Mouse (Mus musculus) retina, postnatal 7 days (tissue): ENCODE results near the gene Traf3ip2.

ENCODE experiments used
- DNase-seq: peaks from one replicate; pipeline ENCODE4 v3.0.0-alpha.2; 2012; ENCODE audit warnings: low read depth, low spot score

The Traf3ip2 gene

GRCm38 (mm10) chr10:39631627-39632026 lies 18.9 kb downstream of the Traf3ip2 start:
- DNase-seq: peak; percentile 51

GRCm38 (mm10) chr10:39633379-39633778 lies 20.6 kb downstream of the Traf3ip2 start:
- DNase-seq: no peak

- no peak for DNase-seq
Measured at GRCm38 (mm10) chr10:39634423-39635101, 21.8 kb downstream of the Traf3ip2 start.

DNA sequence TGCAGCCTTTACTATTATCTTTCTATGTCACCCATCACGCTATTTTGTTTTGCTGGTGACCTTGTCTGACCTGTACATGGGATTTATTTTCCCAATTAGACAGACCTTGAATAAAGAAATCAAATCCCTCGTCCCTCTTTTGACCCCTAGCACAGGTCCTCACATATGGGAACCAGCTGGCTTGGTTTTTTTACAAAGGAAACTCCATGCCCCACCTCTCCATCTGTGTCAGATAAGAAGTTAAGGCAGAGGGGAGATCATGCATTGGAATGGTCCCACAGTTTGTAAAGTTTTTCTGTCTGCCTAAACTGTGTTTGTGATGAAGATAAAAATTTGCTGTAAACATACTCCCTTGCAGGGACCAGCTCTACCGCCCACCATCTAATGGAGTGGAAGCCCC lies 26.1 kb downstream of the Traf3ip2 start:
- DNase-seq: no peak

GRCm38 (mm10) chr10:39639783-39640182 lies 27.0 kb downstream of the Traf3ip2 start:
- no peak for DNase-seq

GRCm38 (mm10) chr10:39640817-39641226 lies 28.1 kb downstream of the Traf3ip2 start:
- no peak for DNase-seq

DNA sequence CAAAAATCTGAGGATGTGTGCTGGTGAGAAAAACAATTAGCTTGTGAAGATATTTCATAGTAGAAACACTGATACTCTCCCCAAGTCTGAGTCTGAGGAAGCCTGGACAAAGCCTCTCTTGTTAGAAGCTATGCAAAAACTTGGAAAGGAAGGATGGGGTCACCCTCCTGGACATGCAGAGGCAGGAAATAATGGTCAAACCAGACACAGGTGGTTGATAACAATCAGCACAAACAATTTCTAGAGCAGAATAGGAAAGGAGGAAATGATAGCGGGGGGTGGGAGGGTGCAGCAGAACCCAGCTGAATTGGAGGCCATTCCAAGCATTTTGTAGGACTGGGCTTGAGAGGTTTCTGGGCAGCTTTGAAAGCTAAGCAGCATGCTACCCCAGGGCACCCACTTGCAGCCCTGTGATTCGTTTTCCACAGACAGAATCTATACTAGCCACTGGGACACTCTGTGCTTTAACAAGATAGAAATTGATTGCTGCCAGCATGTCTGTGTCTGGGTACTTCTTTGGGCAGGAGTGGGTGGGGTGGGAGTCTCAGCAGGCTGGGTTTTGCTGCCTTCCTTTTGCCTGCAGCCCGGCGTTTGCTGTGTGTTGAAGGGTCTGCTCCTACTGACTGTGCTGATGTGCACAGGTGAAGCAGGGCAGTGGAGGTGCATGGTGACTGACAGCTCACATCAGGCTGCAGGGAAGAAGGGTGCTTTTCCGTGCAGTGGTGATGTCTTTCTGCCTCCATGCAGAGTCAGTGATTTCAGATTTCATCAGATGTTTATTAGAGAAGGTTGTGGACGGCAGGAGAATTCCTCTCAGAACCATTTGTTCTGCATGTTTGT lies 33.3 kb downstream of the Traf3ip2 start:
- DNase-seq: no peak

DNA sequence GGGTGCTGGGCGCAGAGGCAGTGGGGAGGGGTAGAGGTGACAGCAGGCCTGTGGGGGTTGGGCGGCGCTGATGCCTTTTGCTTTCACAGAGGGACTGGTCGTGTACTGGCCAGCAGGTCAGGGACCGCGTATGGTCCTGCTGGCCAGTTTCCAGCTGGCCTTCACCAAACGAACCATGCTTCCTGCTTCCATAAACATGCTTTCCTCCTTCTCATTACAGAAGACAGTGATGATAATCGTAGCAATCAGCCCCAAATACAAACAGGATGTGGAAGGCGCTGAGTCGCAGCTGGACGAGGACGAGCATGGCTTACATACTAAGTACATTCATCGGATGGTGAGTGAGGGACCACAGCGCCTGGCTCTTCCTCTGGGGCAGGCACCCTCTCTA lies 33.9 kb downstream of the Traf3ip2 start:
- DNase-seq: no peak

GRCm38 (mm10) chr10:39647118-39647517 lies 34.4 kb downstream of the Traf3ip2 start:
- no peak for DNase-seq

GRCm38 (mm10) chr10:39648278-39648677 lies 35.5 kb downstream of the Traf3ip2 start:
- DNase-seq: no peak

- DNase-seq: no peak
Measured at GRCm38 (mm10) chr10:39649550-39649949, 36.8 kb downstream of the Traf3ip2 start.

DNA sequence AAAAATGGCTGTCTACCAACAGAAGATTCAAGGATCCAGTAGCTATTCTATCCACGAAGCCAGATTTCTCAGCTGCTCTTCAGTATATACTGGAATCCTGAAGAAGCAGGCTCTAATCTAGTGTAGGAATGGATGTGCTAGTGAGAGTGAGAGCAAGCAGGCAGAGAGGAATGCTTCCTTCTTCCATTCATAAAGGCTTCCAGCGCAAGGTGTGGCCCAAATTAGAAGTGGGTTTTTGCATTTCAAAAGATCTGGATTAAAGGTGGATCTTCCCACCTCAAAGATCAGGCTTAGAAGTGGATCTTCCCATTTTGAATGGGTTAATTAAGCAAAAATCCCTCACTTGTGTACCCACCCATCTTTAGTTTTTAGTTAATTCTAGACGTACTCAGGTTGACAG lies 37.6 kb downstream of the Traf3ip2 start:
- no peak for DNase-seq

DNA sequence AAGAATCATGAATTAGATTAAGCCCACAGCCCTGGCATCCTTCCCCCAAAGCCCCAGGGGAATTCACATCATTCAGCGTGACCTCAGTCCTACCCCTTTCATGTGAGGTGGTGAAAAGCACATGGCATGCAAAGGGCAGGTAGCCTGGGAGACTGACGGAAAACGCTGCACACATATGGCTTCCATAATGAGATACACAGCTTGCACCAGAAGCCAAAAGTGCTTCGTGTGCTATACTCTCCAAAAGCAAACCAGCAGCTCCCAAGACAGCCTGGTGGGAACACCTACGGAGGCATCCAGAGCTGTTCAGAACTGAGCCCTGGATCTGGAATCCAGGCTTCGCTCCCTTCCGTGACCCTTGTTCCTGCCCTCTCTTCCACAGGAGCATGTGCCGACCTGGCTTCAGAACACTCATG lies 41.3 kb downstream of the Traf3ip2 start:
- no peak for DNase-seq

DNA sequence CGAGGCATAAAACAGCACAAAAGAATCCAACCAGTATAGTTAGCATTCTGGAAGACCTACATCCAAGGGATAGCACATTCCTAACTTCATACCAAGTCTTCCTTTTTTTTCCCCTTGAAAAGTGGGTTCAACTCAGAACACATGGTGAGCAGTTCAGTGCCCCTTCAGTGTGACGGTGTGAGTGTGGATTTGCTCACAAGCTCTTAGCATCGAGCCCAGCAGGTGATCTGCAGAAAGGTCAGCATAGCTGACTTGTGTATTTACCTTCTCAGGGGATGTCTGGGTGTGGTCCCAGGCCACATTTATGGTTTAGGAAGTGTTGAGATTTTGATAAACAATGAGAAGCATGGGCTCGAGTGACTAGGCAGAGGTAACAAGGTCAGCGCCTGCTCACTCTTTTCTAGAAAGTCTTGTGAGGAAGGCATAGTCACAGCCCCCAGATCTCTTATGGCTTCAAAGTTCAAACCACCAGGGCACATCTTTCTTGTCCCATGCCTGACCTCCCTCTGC lies 46.2 kb downstream of the Traf3ip2 start:
- no peak for DNase-seq

- DNase-seq: no peak
Measured at GRCm38 (mm10) chr10:39659411-39660268, 46.9 kb downstream of the Traf3ip2 start.

DNA sequence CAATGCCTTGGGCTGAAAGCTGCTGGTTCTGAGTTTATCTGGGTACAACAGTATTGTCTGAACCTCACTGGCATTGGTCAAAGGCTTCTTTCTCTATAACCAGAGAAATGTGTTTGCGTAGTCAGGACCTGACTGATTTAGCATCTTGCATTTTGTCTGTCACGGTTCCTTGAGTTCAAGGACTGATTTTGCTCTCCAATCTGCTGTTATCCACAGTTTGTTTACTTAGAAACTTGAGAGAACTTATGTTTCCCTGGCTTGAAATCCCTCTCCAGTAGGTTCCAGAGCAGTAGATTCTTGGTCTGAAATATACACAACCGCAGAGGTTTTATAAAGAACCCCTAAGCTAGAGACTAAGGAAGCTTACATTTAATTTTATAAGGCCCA lies 47.5 kb downstream of the Traf3ip2 start:
- DNase-seq: no peak

GRCm38 (mm10) chr10:39660698-39661097 lies 48.0 kb downstream of the Traf3ip2 start:
- DNase-seq: no peak

DNA sequence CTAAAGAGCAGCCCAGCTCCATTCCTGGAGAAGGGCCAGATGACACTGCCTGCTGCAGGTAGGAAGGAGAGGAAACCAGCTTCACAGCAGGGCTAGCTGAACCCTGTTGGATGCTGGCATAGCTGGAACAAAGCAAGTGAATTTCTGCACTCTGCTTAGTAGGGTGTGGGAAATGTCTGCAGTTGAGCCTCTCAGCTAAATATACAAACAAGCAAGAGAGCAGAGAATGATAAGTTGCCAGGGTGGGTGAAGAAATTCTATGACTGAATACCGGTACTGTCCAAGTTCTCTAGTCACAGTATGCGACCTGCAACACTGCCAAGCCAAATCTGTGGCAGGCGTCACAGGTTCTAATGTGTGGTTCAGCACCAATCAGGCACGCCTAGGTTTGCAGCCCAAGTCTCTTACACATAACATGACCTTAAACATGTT lies 52.4 kb downstream of the Traf3ip2 start:
- no peak for DNase-seq

- DNase-seq: no peak
Measured at GRCm38 (mm10) chr10:39666027-39666426, 53.3 kb downstream of the Traf3ip2 start.

- DNase-seq: no peak
Measured at GRCm38 (mm10) chr10:39671451-39671850, 58.7 kb downstream of the Traf3ip2 start.

DNA sequence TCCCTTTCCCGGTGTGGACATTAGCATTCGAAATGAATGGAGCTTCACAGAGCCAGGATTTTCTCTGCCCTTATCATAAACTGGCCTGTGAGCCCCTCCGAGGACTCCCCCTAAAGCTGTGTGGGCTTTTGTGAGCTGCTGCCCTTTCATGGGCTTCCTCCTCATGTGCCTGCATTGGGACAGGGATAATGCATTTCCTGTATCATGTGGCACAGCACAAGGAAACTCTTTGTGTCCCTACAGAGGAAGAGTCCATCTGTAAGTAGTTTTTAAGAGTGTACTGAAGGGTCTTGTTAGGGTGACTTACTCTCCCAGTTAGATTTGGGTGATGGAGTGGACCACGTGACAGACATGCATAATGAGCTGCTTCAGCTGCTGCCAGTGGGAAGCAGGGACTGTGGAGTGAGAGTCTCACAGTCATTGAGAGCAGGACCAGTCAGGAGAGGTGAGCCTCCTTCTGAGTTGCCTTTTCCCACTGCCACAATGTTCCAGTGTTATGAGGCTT lies 59.9 kb downstream of the Traf3ip2 start:
- no peak for DNase-seq

DNA sequence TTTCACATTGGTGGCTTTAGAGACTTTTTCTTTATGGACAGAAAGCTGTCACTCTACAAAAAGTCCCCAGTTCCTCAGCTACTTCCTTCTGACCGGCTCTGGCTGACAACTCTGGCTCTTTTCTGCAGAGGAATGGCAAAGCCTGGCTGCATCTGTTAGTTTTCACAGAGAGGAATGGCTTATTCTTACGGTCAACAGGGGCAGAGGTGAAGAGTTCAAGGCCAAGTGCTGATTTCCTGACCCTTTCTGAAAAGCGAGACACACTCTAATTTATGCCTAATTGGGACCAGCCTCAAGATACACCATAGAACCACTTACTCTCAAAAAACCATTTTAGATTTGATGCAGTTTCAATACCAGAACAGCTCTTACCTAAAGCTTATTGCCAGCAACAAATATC lies 61.4 kb downstream of the Traf3ip2 start:
- DNase-seq: no peak
